Mouse (Mus musculus) lung, postnatal 0 days (tissue): ENCODE measurements at regions not wholly inside any gene's neighbourhood (a gene's known extent, or its start where the extent isn't known, plus 50 kb on each side); places are given as distances from the start of the nearest gene placed in this dataset.
A peak's percentile ranks its signal among the peaks of the same experiment; 100 is the strongest.
"Not testable (repeated sequence)": the region's sequence is repeated elsewhere in the genome, so short reads cannot be mapped to it uniquely, and the experiment has no call there.

Experiments used
- ATAC-seq: fragments of 200-750 bp; cut with Nextera tagmentation; 2 replicates; pipeline ENCODE4 v1.8.0; 2017; ENCODE audit warnings: moderate library complexity
- DNase-seq: peaks from one replicate; pipeline ENCODE4 v3.0.0-alpha.2; 2016; ENCODE audit warnings: low spot score
- H3K27ac ChIP-seq: fragments of 300-500 bp; sonication (generic); 2 replicates; pipeline ENCODE4 v1.5.1; 2014; ENCODE audit warnings: antibody characterized with exemption, mild to moderate bottlenecking, low read length, mixed read lengths
- H3K27me3 ChIP-seq: fragments of 300-500 bp; sonication (generic); replicated peaks from 2 replicates; pipeline ENCODE4 v1.6.1; 2014; ENCODE audit warnings: low read length, mixed read lengths; ENCODE audit not compliant: insufficient read depth
- H3K36me3 ChIP-seq: fragments of 300-500 bp; sonication (generic); 2 replicates; pipeline ENCODE4 v1.6.1; 2014; ENCODE audit warnings: low read length, mixed read lengths; ENCODE audit not compliant: insufficient read depth
- H3K4me1 ChIP-seq: fragments of 300-500 bp; sonication (generic); 2 replicates; pipeline ENCODE4 v1.6.1; 2014; ENCODE audit warnings: antibody characterized with exemption, low read depth, low read length, mixed read lengths; ENCODE audit not compliant: insufficient read depth
- H3K4me2 ChIP-seq: fragments of 300-500 bp; sonication (generic); replicated peaks from 2 replicates; pipeline ENCODE4 v1.6.1; 2014; ENCODE audit warnings: low read depth, mild to moderate bottlenecking, low read length, moderate library complexity, mixed read lengths
- H3K4me3 ChIP-seq: fragments of 300-500 bp; sonication (generic); 2 replicates; pipeline ENCODE4 v1.5.1; 2014; ENCODE audit warnings: low read depth, low read length
- H3K9ac ChIP-seq: fragments of 300-500 bp; sonication (generic); replicated peaks from 2 replicates; pipeline ENCODE4 v1.6.1; 2014; ENCODE audit warnings: low read depth, mild to moderate bottlenecking
- H3K9me3 ChIP-seq: fragments of 300-500 bp; sonication (generic); 2 replicates; pipeline ENCODE4 v1.6.1; 2016; ENCODE audit warnings: low read length, mixed read lengths
- CTCF ChIP-seq: IDR thresholded peaks from 2 replicates; pipeline ENCODE4 v1.5.1; 2016; ENCODE audit warnings: antibody characterized with exemption, mild to moderate bottlenecking
- EP300 ChIP-seq: IDR thresholded peaks from 2 replicates; pipeline ENCODE4 v1.6.1; 2016; ENCODE audit warnings: antibody characterized with exemption, mild to moderate bottlenecking, control low read depth
- WGBS: fragments of 180-500 bp; shearing (Covaris S2); extraction: QIAGEN DNeasy Blood & Tissue Kit; methylation state at CpG from one replicate; pipeline ENCODE4 v1.1.7; 2014; 5-methylcytosine and 5-hydroxymethylcytosine counted together

DNA sequence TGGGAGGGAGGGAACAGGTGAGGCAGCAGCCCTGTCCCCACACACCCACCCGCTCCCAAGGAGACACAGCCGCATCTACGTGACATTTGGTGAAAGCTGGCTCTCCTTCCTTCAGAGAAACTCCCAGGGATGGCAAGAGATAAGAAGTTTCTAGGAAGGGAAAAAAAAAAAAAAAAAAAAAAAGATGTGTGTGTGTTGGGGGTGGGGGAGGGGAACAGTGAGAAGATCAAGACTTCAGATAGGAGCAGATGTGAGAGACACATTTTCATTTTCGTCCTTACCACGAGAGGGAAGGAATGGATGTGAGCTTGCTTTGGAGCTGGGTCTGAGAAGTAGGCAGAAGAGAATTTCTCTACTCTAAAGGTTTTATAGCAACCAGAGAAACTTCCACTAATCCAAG, 91.4 kb downstream of the Cd24a start:
- Histone ChIP-seq H3K9me3 (no peaks in the 10 kb centered on the region), H3K9ac (no peak overlapping the region), H3K36me3 (no peaks in the 10 kb centered on the region), H3K27me3 (no peaks in the 10 kb centered on the region), H3K4me1 (no peaks in the 10 kb centered on the region), H3K4me3 (no peak overlapping the region), H3K4me2 (no peak overlapping the region), H3K27ac (no peak overlapping the region)
- 60% methylated on average over 5 of the region's 5 CpGs for WGBS
- ATAC-seq: no peak
- TF ChIP-seq EP300 (no peak), CTCF (no peak)
- DNase-seq: no peak

DNA sequence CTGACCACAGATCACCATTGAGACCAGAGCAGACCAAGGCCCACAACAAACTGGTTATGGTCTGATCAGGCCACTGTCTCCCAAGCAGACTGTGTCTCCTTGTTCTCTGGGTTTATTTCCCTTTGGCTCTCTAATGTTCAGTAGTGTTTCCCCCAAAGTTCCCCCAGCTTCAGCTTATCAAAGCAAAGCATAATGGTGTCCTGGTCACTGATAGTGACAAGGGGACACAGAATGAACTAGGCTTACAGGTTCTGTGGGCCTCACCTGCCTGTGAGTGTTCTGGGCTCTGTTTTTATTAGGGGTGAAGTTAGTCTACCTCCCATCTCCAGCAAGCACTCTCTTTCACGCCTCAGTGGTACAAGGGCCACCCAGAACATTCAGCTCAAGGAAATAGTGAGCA, 92.7 kb downstream of the Cd24a start:
- no peak for ATAC-seq
- Histone ChIP-seq H3K9me3 (no peaks in the 10 kb centered on the region), H3K4me3 (no peak overlapping the region), H3K9ac (no peak overlapping the region), H3K36me3 (no peaks in the 10 kb centered on the region), H3K27me3 (no peaks in the 10 kb centered on the region), H3K4me1 (no peaks in the 10 kb centered on the region), H3K4me2 (no peak overlapping the region), H3K27ac (no peak overlapping the region)
- TF ChIP-seq CTCF (no peak), EP300 (no peak)
- DNase-seq: no peak
- 94% methylated on average over 1 of the region's 1 CpGs for WGBS

DNA sequence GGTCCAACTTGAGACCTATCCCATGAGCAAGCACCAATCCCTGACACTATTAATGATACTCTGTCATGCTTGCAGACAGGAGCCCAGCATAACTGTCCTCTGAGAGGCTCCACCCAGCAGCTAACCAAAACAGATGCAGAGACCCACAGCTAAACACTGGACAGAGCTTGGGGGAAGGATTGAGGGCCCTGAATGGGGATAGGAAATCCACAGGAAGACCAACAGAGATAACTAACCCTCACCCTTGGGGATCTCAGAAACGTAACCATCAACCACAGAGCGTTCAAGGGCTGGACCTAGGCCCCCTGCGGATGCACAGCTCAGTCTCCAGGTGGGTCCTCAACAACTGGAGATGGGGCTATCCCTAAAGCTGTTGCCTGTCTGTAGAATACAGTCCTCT, 93.7 kb downstream of the Cd24a start:
- Histone ChIP-seq H3K27ac (no peak overlapping the region), H3K4me2 (no peak overlapping the region), H3K36me3 (no peaks in the 10 kb centered on the region), H3K4me1 (no peaks in the 10 kb centered on the region), H3K9me3 (no peaks in the 10 kb centered on the region), H3K4me3 (no peak overlapping the region), H3K27me3 (no peaks in the 10 kb centered on the region), H3K9ac (no peak overlapping the region)
- 73% methylated on average over 3 of the region's 3 CpGs for WGBS
- DNase-seq (no peak), ATAC-seq (no peak)
- no peak for TF ChIP-seq CTCF
- TF ChIP-seq EP300: no peak

DNA sequence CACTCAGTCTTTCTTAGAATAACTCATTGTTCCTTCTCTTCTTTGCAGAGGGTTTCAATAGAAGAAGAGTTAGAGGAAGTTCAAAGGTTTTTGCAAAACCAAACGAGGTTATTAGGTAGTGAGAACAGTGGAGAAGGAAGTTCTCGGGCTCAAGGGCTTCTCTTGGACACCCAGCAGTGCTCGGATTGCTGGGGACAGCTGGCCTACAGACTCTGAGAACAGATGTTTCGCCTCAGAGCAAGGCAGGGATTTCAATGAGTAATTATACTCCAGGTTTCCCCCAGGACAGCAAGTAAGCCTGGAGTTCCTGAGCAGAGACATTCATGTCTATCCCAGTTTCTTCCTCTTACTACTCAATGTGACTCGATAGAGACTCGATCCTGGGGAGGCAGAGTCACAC, 94.4 kb downstream of the Cd24a start:
- no peaks in the 10 kb centered on the region for H3K4me1 ChIP-seq
- no peaks in the 10 kb centered on the region for H3K27me3 ChIP-seq
- H3K9me3 ChIP-seq: no peaks in the 10 kb centered on the region
- no peak overlapping the region for H3K4me2 ChIP-seq
- 39% methylated on average over 6 of the region's 6 CpGs for WGBS
- H3K9ac ChIP-seq: no peak overlapping the region
- H3K36me3 ChIP-seq: no peaks in the 10 kb centered on the region
- ATAC-seq (no peak), DNase-seq (peak; percentile 16)
- TF ChIP-seq CTCF: no peak
- TF ChIP-seq EP300: no peak
- H3K27ac ChIP-seq: no peak overlapping the region
- no peak overlapping the region for H3K4me3 ChIP-seq

DNA sequence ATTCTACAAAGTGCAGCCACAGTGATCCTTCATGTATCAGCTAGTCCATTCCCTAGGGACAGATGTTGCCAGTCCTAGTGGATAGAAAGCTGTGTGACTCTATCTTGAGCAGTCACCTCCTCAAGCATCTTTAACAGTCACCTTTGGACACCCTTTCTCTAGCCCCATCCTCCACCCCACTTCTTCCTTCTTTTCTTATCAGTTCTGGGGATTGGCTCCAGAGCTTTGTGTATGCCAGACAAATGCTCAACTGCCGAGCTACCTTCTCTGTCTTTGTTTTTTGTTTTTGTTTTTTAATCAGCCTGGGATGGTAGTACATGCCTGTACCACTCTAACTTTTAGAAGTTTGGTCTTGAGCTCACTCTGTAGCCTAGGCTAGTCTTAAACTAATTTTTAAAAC, 96.7 kb downstream of the Cd24a start:
- DNase-seq (no peak), ATAC-seq (no peak)
- 40% methylated on average over 1 of the region's 1 CpGs for WGBS
- no peak overlapping the region for H3K27ac ChIP-seq
- H3K36me3 ChIP-seq: no peaks in the 10 kb centered on the region
- no peak overlapping the region for H3K4me2 ChIP-seq
- H3K4me1 ChIP-seq: no peaks in the 10 kb centered on the region
- TF ChIP-seq CTCF: no peak
- no peak for TF ChIP-seq EP300
- H3K9ac ChIP-seq: no peak overlapping the region
- no peaks in the 10 kb centered on the region for H3K9me3 ChIP-seq
- H3K27me3 ChIP-seq: no peaks in the 10 kb centered on the region
- H3K4me3 ChIP-seq: no peak overlapping the region

DNA sequence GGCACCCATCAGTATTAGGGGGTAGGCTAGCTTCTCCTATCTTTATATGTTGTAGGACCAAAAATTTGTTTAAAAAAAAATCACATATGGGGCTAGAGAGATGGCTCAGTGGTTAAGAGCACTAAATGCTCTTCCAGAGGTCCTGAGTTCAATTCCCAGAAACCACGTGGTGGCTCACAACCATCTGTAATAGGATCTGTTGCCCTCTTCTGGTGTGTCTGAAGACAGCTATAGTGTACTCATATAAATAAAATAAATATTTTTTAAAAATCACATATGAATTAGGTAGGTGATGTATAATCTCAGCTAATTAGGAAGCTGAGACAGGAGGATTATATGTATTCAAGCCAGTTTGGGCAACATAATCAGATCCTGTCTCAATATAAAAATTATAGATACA, 97.4 kb downstream of the Cd24a start:
- 90% methylated on average over 1 of the region's 1 CpGs for WGBS
- not testable (repeated sequence) for H3K4me2 ChIP-seq, H3K4me3 ChIP-seq, ATAC-seq, H3K9ac ChIP-seq, H3K4me1 ChIP-seq, H3K9me3 ChIP-seq, DNase-seq, H3K27ac ChIP-seq, H3K36me3 ChIP-seq, H3K27me3 ChIP-seq

DNA sequence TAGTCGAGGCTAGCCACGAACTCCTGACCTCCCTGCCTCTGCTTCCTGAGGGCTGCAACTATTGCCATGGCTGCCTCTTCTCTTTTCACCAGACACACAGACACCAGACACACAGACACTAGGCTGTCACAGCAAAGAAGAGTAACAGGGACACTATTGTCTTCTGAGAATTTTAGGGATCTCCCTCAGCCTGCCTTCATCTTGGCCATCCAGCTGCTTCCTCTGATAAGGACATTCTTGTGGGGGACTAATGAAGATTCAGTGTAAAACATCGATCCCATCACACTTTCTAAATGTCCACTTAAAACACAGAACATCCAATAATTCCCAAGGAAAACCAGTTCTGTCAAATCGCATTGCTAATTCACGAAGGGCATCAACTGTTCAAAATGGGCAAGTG, 98.2 kb downstream of the Cd24a start:
- no peaks in the 10 kb centered on the region for H3K27me3 ChIP-seq
- no peaks in the 10 kb centered on the region for H3K9me3 ChIP-seq
- no peak overlapping the region for H3K9ac ChIP-seq
- no peak overlapping the region for H3K4me2 ChIP-seq
- no peak overlapping the region for H3K4me3 ChIP-seq
- 54% methylated on average over 5 of the region's 5 CpGs for WGBS
- DNase-seq (no peak), ATAC-seq (no peak)
- H3K36me3 ChIP-seq: no peaks in the 10 kb centered on the region
- TF ChIP-seq CTCF (no peak), EP300 (no peak)
- H3K27ac ChIP-seq: no peak overlapping the region
- H3K4me1 ChIP-seq: no peaks in the 10 kb centered on the region
